Mouse (Mus musculus) left cerebral cortex, postnatal 10 days (tissue): Measurements from ENCODE around the gene Tstd2. TPM values are rescaled to one million over a fixed set of nuclear protein-coding genes. Genes with fewer than 3 reads are reported as not detected.

Experiments used
- total RNA-seq, 2 experiments: library from RNA; stranded (reverse); gene quantifications; 2 replicates each; pipeline ENCODE4 v1.2.3; 2021

Tstd2 gene
- total RNA-seq, 2 experiments from 2014 or later: 16.5 to 16.9 TPM

Other genes starting within 250 kb of the Tstd2 start
- under 1 TPM; 0.08 to 0.21 TPM for gene Ccdc180, start 248.4 kb downstream of the Tstd2 start, total RNA-seq
- 10 to 100 TPM; 23.4 to 25.7 TPM for gene Tdrd7, start 173.4 kb downstream of the Tstd2 start, total RNA-seq
- 10 to 100 TPM; 10.5 to 11.3 TPM for gene Tmod1, start 99.8 kb downstream of the Tstd2 start, total RNA-seq
- 10 to 100 TPM; 48.7 to 53.1 TPM for gene Ncbp1, start 81 bp downstream of the Tstd2 start, total RNA-seq
- 10 to 100 TPM; 14.6 to 16.2 TPM for gene Xpa, start 57.6 kb upstream of the Tstd2 start, total RNA-seq
- not detected for gene Foxe1, start 204.9 kb upstream of the Tstd2 start, total RNA-seq